ENCODE assay signal across 8 mouse cellular contexts in the genomic region with DNA sequence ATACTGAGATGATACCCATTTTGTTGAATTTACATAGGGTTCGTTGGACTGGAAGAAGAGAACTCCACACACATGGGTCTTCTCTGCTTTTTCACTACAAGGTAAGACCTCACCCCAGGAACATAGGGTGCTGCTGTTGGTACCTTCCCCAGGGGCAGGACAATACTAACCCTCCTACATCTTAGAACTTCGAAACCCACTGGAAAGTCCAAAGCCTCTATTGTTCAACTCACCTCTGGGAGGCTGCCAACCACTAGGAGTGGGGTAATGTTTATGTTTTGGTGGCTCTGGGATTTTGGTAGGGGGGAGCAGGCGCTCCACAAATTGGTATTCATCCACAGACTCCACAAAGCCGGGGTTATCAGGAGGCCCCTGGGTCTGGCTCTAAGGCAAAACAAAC. TPM values are rescaled to one million over a fixed set of nuclear protein-coding genes. Genes with fewer than 3 reads are reported as not detected.
A peak's percentile ranks its signal among the peaks of the same experiment; 100 is the strongest.
DNase-seq lines count a peak whose midpoint lies in the region; ATAC-seq and TF ChIP-seq lines count a peak whose summit lies in the region.

No protein-coding gene starts in this region.

- H3K4me3 ChIP-seq in E14TG2a.4 (replicated peaks; ENCODE audit: low read length): peak overlapping the region; percentile 100
- peak overlapping the region; percentile 87 for H3K4me3 ChIP-seq in forebrain, embryonic 13.5 days
- peak overlapping the region; percentile 89 for H3K4me3 ChIP-seq in liver, embryonic 13.5 days (replicated peaks)

- H3K4me2 ChIP-seq in forebrain, embryonic 13.5 days: peak overlapping the region; percentile 81
- peak overlapping the region; percentile 95 for H3K4me2 ChIP-seq in liver, embryonic 13.5 days

- intact Hi-C loops in heart, postnatal 36 days (cut with DNase I): loop anchor here (1.0 kb wide), 1 partner anchor 28 kb away; a partner anchor contains a TSS

- peak overlapping the region; percentile 95 for H3K9ac ChIP-seq in forebrain, embryonic 13.5 days
- H3K9ac ChIP-seq in liver, embryonic 13.5 days: peak overlapping the region; percentile 81

- H3K27me3 ChIP-seq in E14TG2a.4 (ENCODE audit: insufficient read depth, low read length): peaks cover 2% of the 10 kb centered on the region; the same call in 1 of the 2 replicates
- H3K27me3 ChIP-seq in forebrain, embryonic 13.5 days: no peaks in the 10 kb centered on the region
- H3K27me3 ChIP-seq in liver, embryonic 13.5 days: no peaks in the 10 kb centered on the region

- H3K4me1 ChIP-seq in E14TG2a.4 (replicated peaks; ENCODE audit: low read depth, low read length): peaks cover 62% of the 10 kb centered on the region
- peaks cover 28% of the 10 kb centered on the region for H3K4me1 ChIP-seq in forebrain, embryonic 13.5 days
- peaks cover 60% of the 10 kb centered on the region for H3K4me1 ChIP-seq in liver, embryonic 13.5 days (replicated peaks)

- DNase-seq in heart, adult 11 months: peak; percentile 90
- no peak for DNase-seq in heart, postnatal 36 days
- DNase-seq in liver, embryonic 13.5 days: no peak
- DNase-seq in retina, embryonic 14.5 days (ENCODE audit: low spot score): no peak
- DNase-seq in layer of hippocampus, postnatal 14 days (ENCODE audit: low spot score in 2 of 2): no peak
- DNase-seq in urinary bladder, postnatal 36 days (ENCODE audit: low spot score in 2 of 2): no peak

- TF ChIP-seq CTCF in E14TG2a.4 (conservative IDR thresholded peaks at IDR 0.05; ENCODE audit: low read length): no peak

- ATAC-seq in forebrain, embryonic 13.5 days: no peak
- ATAC-seq in liver, embryonic 13.5 days (ENCODE audit: low read depth): no peak

- H3K9me3 ChIP-seq in E14TG2a.4 (ENCODE audit: low read length): no peaks in the 10 kb centered on the region
- no peaks in the 10 kb centered on the region for H3K9me3 ChIP-seq in forebrain, embryonic 13.5 days (replicated peaks)
- no peaks in the 10 kb centered on the region for H3K9me3 ChIP-seq in liver, embryonic 13.5 days (replicated peaks)

- H3K27ac ChIP-seq in forebrain, embryonic 13.5 days: no peak overlapping the region
- H3K27ac ChIP-seq in liver, embryonic 13.5 days: peak overlapping the region; percentile 72

- 43% methylated on average over 4 of the region's 4 CpGs for WGBS in forebrain, embryonic 13.5 days
- WGBS in liver, embryonic 13.5 days (ENCODE audit: insufficient replicate concordance): 39% methylated on average over 4 of the region's 4 CpGs

- peaks cover 75% of the 10 kb centered on the region for H3K36me3 ChIP-seq in E14TG2a.4 (ENCODE audit: insufficient read depth, low read length)
- H3K36me3 ChIP-seq in forebrain, embryonic 13.5 days (ENCODE audit: poor library complexity, severe bottlenecking): peaks cover 60% of the 10 kb centered on the region
- peaks cover 65% of the 10 kb centered on the region for H3K36me3 ChIP-seq in liver, embryonic 13.5 days

RNA-seq across cellular contexts. Expression of a gene that starts 0.9 kb away (rescaled TPM):
- 10 to 100 TPM; 36.2 to 39.7 TPM for total RNA-seq in heart, postnatal 36 days (2021)
- polyA plus RNA-seq in forebrain, embryonic 13.5 days (2015; fragmentation: Nextera tagmentation; extraction: Ambion mirVana): 75.6 and 80.7 TPM in 2 replicates
- 50.2 and 59.4 TPM in 2 replicates for polyA plus RNA-seq in liver, embryonic 13.5 days (2015; fragmentation: Nextera tagmentation; extraction: Ambion mirVana)
- 10 to 100 TPM; 39.9 to 50.8 TPM for total RNA-seq in layer of hippocampus, postnatal 14 days (2021)

RNA-seq across cellular contexts. Expression of a gene that starts 0.9 kb away (rescaled TPM):
- total RNA-seq in heart, postnatal 36 days (2021): 100 to 1,000 TPM; 556 to 559 TPM
- 677 and 758 TPM in 2 replicates for polyA plus RNA-seq in forebrain, embryonic 13.5 days (2015; fragmentation: Nextera tagmentation; extraction: Ambion mirVana)
- 639 and 696 TPM in 2 replicates for polyA plus RNA-seq in liver, embryonic 13.5 days (2015; fragmentation: Nextera tagmentation; extraction: Ambion mirVana)
- total RNA-seq in layer of hippocampus, postnatal 14 days (2021): 100 to 1,000 TPM; 583 to 634 TPM

RNA-seq across cellular contexts. Expression of a gene that starts 4.3 kb away (rescaled TPM):
- total RNA-seq in heart, postnatal 36 days (2021): 10 to 100 TPM; 11.3 to 11.5 TPM
- polyA plus RNA-seq in forebrain, embryonic 13.5 days (2015; fragmentation: Nextera tagmentation; extraction: Ambion mirVana): 31.1 and 33.7 TPM in 2 replicates
- polyA plus RNA-seq in liver, embryonic 13.5 days (2015; fragmentation: Nextera tagmentation; extraction: Ambion mirVana): 22.1 and 23.2 TPM in 2 replicates
- 10 to 100 TPM; 39.5 to 41.2 TPM for total RNA-seq in layer of hippocampus, postnatal 14 days (2021)

RNA-seq across cellular contexts. Expression of a gene that starts 10.3 kb away (rescaled TPM):
- total RNA-seq in heart, postnatal 36 days (2021): 10 to 100 TPM; 19.4 to 26.4 TPM
- 23.8 and 26.0 TPM in 2 replicates for polyA plus RNA-seq in forebrain, embryonic 13.5 days (2015; fragmentation: Nextera tagmentation; extraction: Ambion mirVana)
- polyA plus RNA-seq in liver, embryonic 13.5 days (2015; fragmentation: Nextera tagmentation; extraction: Ambion mirVana): 11.6 and 13.9 TPM in 2 replicates
- total RNA-seq in layer of hippocampus, postnatal 14 days (2021): 10 to 100 TPM; 42.5 to 45.3 TPM

RNA-seq across cellular contexts. Expression of a gene that starts 11.5 kb away (rescaled TPM):
- total RNA-seq in heart, postnatal 36 days (2021): 1 to 10 TPM; 3.0 to 3.7 TPM
- polyA plus RNA-seq in forebrain, embryonic 13.5 days (2015; fragmentation: Nextera tagmentation; extraction: Ambion mirVana): 28.3 and 30.3 TPM in 2 replicates
- polyA plus RNA-seq in liver, embryonic 13.5 days (2015; fragmentation: Nextera tagmentation; extraction: Ambion mirVana): 30.6 and 33.2 TPM in 2 replicates
- 10 to 100 TPM; 40.1 to 44.2 TPM for total RNA-seq in layer of hippocampus, postnatal 14 days (2021)
